Mouse (Mus musculus) megakaryocyte, embryonic 14.5 days (primary cell): ENCODE results near the gene Fhl2.

Experiments
- FLI1 ChIP-seq: IDR thresholded peaks from 2 replicates; pipeline ENCODE4 v1.6.1; 2012; ENCODE audit warnings: low read length, inconsistent platforms, mixed read lengths
- GATA1 ChIP-seq: IDR thresholded peaks from 3 replicates; pipeline ENCODE4 v1.6.1; 2012; ENCODE audit warnings: mixed read lengths, low read length, inconsistent platforms, borderline replicate concordance

GRCm38 (mm10) chr1:43127196-43127595 lies 69.6 kb downstream of the Fhl2 start:
- no peak for TF ChIP-seq GATA1
- no peak for TF ChIP-seq FLI1
